Mouse (Mus musculus) midbrain, postnatal 0 days (tissue): ENCODE measurements around the gene Ccpg1os. TPM values are rescaled to one million over a fixed set of nuclear protein-coding genes. Genes with fewer than 3 reads are reported as not detected.

Experiments
- ATAC-seq: fragments of 200-750 bp; cut with Nextera tagmentation; 2 replicates; pipeline ENCODE4 v1.8.0; 2017; ENCODE audit warnings: moderate number of reproducible peaks, mild to moderate bottlenecking, moderate TSS enrichment, moderate library complexity; ENCODE audit not compliant: low FRiP score
- DNase-seq: peaks from one replicate; pipeline ENCODE4 v3.0.0-alpha.2; 2015; ENCODE audit warnings: low spot score
- H3K27ac ChIP-seq: fragments of 300-500 bp; sonication (generic); 2 replicates; pipeline ENCODE4 v1.5.1; 2014; ENCODE audit warnings: low read depth, mild to moderate bottlenecking, low read length, mixed read lengths
- H3K27me3 ChIP-seq: fragments of 300-500 bp; sonication (generic); 2 replicates; pipeline ENCODE4 v1.6.1; 2014; ENCODE audit warnings: low read length, control low read depth, mixed read lengths; ENCODE audit not compliant: insufficient read depth
- H3K36me3 ChIP-seq: fragments of 300-500 bp; sonication (generic); 2 replicates; pipeline ENCODE4 v1.6.1; 2014; ENCODE audit warnings: low read length, control low read depth, mixed read lengths; ENCODE audit not compliant: insufficient read depth
- H3K4me1 ChIP-seq: fragments of 300-500 bp; sonication (generic); 2 replicates; pipeline ENCODE4 v1.6.1; 2014; ENCODE audit warnings: mild to moderate bottlenecking, control low read depth, antibody characterized with exemption, low read length, mixed read lengths; ENCODE audit not compliant: insufficient read depth
- H3K4me2 ChIP-seq: fragments of 300-500 bp; sonication (generic); 2 replicates; pipeline ENCODE4 v1.6.1; 2014; ENCODE audit warnings: low read depth, mild to moderate bottlenecking, low read length, mixed read lengths; ENCODE audit not compliant: poor library complexity, severe bottlenecking
- H3K4me3 ChIP-seq: fragments of 300-500 bp; sonication (generic); 2 replicates; pipeline ENCODE4 v1.5.1; 2014; ENCODE audit warnings: low read depth, mild to moderate bottlenecking, low read length, moderate library complexity
- H3K9ac ChIP-seq: fragments of 300-500 bp; sonication (generic); replicated peaks from 2 replicates; pipeline ENCODE4 v1.6.1; 2014; ENCODE audit warnings: mild to moderate bottlenecking, low read length, moderate library complexity, mixed read lengths; ENCODE audit not compliant: poor library complexity, severe bottlenecking
- H3K9me3 ChIP-seq: fragments of 300-500 bp; sonication (generic); 2 replicates; pipeline ENCODE4 v1.6.1; 2016; ENCODE audit warnings: low read length, control low read depth
- CTCF ChIP-seq: IDR thresholded peaks from 2 replicates; pipeline ENCODE4 v1.5.1; 2016; ENCODE audit warnings: antibody characterized with exemption, mild to moderate bottlenecking
- WGBS: fragments of 180-500 bp; shearing (Covaris S2); extraction: QIAGEN DNeasy Blood & Tissue Kit; methylation state at CpG from one replicate; pipeline ENCODE4 v1.1.7; 2014; 5-methylcytosine and 5-hydroxymethylcytosine counted together
- polyA plus RNA-seq: library from polyadenylated mRNA; unstranded; fragments of >200 nt; fragmentation: Nextera tagmentation; extraction: Ambion mirVana; gene quantifications from 2 replicates; pipeline ENCODE4 v1.2.1, GENCODE M21; 2015
- total RNA-seq: library from RNA; depleted of rRNA; stranded (reverse); fragments of >200 nt; gene quantifications from 2 replicates; pipeline ENCODE4 v1.2.3, GENCODE M21; 2014

The Ccpg1os gene
- total and polyA plus RNA-seq, 2 experiments from 2014 or later, result 13.4 to 20.3 TPM

DNA sequence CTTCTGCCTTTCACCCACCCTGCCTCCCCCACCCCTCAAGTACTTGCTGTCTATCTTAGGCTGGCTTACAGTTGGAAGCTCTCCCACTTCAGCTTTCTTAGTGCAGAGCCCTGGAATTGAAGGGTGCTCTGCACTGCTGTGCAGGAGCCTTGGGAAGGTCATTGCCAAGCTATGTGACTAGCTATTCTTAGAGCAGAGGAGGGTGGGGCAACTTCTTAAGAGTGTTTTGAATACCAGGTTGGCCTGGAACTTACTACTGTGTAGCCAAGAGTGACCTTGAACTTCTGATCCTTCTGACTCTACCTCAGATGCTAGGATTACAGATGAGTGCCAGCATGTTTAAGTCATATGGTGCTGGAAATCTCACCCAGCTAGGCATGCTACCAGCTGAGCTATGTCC is 11.0 kb upstream of the Ccpg1os start:
- DNase-seq, result no peak
- ATAC-seq, result no peak
- H3K4me3 ChIP-seq, result no peak overlapping the region
- H3K4me2 ChIP-seq, result no peak overlapping the region
- H3K9me3 ChIP-seq, result no peaks in the 10 kb centered on the region
- 0 out of 2 replicates have a peak, but pooled peaks cover 3% of the 10 kb centered on the region for H3K36me3 ChIP-seq
- no peaks in the 10 kb centered on the region for H3K4me1 ChIP-seq
- H3K27ac ChIP-seq, result no peak overlapping the region
- no peak overlapping the region for H3K9ac ChIP-seq
- H3K27me3 ChIP-seq, result no peaks in the 10 kb centered on the region
- TF ChIP-seq CTCF, result no peak

DNA sequence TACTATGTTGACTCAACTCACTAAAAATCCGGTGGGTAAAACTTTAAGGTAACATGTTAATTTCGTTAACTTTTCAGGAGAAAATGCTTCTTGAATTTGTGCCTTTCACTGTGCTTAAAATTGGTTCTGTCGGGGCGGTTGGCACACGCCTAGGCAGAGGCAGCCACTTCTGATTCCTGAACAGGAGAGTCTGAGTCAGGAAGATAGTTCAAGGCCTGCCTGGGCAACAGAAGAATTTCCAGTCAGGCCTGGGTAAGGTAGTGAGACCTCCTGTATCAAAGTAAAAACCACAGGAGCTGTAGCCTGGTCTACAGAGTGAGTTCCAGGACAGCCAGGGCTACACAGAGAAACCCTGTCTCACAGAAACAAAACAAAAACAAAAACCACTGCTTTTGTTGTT is 7.4 kb upstream of the Ccpg1os start:
- H3K4me1 ChIP-seq, result no peaks in the 10 kb centered on the region
- H3K27ac ChIP-seq, result no peak overlapping the region
- H3K36me3 ChIP-seq, result no peaks in the 10 kb centered on the region
- ATAC-seq, result no peak
- 95% methylated on average over 5 of the region's 5 CpGs for WGBS
- no peaks in the 10 kb centered on the region for H3K27me3 ChIP-seq
- H3K4me3 ChIP-seq, result no peak overlapping the region
- TF ChIP-seq CTCF, result no peak
- DNase-seq, result no peak
- no peaks in the 10 kb centered on the region for H3K9me3 ChIP-seq
- no peak overlapping the region for H3K4me2 ChIP-seq
- no peak overlapping the region for H3K9ac ChIP-seq

DNA sequence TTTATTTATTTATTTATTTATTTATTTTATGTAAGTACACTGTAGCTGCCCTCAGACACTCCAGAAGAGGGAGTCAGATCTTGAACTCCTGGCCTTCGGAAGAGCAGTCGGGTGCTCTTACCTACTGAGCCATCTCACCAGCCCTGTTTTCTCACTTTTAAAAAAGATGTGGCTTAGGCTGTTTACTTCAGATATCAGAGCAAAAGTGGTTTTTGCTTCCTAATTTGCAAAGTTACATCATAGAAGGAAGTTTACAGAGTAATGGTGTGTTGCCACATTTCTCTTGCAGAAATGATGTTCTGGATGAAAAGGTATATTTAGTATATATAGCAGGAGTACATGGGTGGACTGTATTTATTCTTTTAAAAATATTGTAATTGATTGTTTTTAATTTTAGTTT is 6.2 kb upstream of the Ccpg1os start:
- Histone ChIP-seq H3K9me3 (no peaks in the 10 kb centered on the region), H3K4me1 (peaks cover 2% of the 10 kb centered on the region; the same call in 1 of the 2 replicates), H3K4me2 (no peak overlapping the region), H3K27ac (no peak overlapping the region), H3K27me3 (no peaks in the 10 kb centered on the region), H3K9ac (no peak overlapping the region), H3K36me3 (no peaks in the 10 kb centered on the region), H3K4me3 (no peak overlapping the region)
- TF ChIP-seq CTCF, result no peak
- WGBS, result 97% methylated on average over 2 of the region's 2 CpGs
- ATAC-seq (no peak), DNase-seq (no peak)

DNA sequence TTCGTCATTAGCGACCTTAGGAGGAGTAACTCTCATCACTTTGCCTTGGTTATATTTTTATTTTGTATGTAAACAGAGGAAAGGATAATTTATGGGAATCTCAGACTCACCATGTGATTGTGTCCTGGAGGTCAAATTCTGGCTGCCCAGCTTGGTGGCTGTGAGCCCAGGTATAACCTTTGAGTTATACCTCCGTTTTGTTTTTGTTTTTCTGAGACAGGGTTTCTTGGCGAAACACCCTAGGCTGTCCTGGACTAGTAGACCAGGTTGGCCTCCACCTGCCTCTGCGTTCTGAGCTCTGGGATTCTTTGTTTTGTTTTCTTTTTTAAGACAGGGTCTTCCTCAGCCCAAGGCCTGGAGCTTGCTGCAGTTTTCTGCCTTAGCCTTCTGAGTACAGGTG is 3.5 kb upstream of the Ccpg1os start:
- Histone ChIP-seq H3K4me3 (no peak overlapping the region), H3K9ac (no peak overlapping the region), H3K27ac (no peak overlapping the region), H3K36me3 (no peaks in the 10 kb centered on the region), H3K4me1 (peaks cover 9% of the 10 kb centered on the region; the same call in 1 of the 2 replicates), H3K9me3 (no peaks in the 10 kb centered on the region), H3K4me2 (no peak overlapping the region), H3K27me3 (no peaks in the 10 kb centered on the region)
- DNase-seq (no peak), ATAC-seq (no peak)
- 84% methylated on average over 5 of the region's 5 CpGs for WGBS
- no peak for TF ChIP-seq CTCF

DNA sequence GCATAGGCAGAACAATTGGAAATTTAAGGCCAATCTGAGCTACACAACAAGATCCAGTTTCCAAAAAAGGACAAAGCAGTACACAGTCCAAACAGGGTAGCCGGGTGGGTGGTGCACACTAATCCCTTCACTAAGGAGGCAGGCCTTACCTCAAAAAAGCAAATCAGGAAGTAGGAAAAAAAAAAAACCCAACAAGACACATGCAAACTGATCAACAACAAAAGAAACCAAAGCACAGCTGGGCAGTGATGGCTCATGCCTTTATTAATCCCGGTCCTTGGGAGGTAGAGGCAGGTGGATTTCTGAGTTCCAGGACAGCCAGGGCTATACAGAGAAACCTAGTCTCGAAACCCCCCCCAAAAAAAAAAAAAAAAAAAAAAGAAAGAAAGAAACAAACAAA is 2.5 kb upstream of the Ccpg1os start:
- ATAC-seq (no peak), DNase-seq (no peak)
- no peak overlapping the region for H3K4me3 ChIP-seq
- WGBS, result 52% methylated on average over 3 of the region's 3 CpGs
- H3K4me1 ChIP-seq, result peaks cover 9% of the 10 kb centered on the region; the same call in 1 of the 2 replicates
- no peak for TF ChIP-seq CTCF
- H3K27ac ChIP-seq, result no peak overlapping the region
- no peaks in the 10 kb centered on the region for H3K9me3 ChIP-seq
- H3K36me3 ChIP-seq, result no peaks in the 10 kb centered on the region
- no peak overlapping the region for H3K9ac ChIP-seq
- no peak overlapping the region for H3K4me2 ChIP-seq
- no peaks in the 10 kb centered on the region for H3K27me3 ChIP-seq

DNA sequence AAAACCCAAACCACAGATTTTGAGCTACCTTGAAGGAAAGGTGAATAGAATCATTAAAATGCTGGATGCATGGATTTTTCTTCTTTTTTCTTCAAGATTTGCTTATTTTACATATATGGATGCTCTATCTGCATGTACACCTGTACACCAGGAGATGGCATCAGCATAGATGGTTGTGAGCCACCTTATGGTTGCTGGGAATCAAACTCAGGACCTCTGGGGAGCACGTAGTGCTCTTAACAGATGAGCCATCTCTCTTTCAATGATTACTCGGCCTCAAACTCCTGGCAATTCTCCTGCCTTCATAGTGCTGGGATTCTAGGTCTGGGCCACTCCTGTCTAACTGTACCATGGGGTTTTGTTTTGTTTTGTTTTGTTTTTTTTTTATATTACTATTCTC is 2.1 kb downstream of the Ccpg1os start:
- no peak overlapping the region for H3K4me3 ChIP-seq
- no peaks in the 10 kb centered on the region for H3K27me3 ChIP-seq
- H3K9me3 ChIP-seq, result no peaks in the 10 kb centered on the region
- H3K36me3 ChIP-seq, result no peaks in the 10 kb centered on the region
- ATAC-seq, result no peak
- DNase-seq, result no peak
- no peak overlapping the region for H3K27ac ChIP-seq
- H3K4me1 ChIP-seq, result peaks cover 9% of the 10 kb centered on the region; the same call in 1 of the 2 replicates
- WGBS, result 68% methylated on average over 2 of the region's 2 CpGs
- no peak overlapping the region for H3K9ac ChIP-seq
- TF ChIP-seq CTCF, result peak; percentile 34
- no peak overlapping the region for H3K4me2 ChIP-seq
